Mouse (Mus musculus) cortical plate, adult 2 months (tissue): ENCODE measurements around the gene Phpt1.

Experiments used
- CTCF ChIP-seq: fragments of 200-500 bp; IDR thresholded peaks from 2 replicates; pipeline ENCODE4 v1.5.1; 2011; ENCODE audit warnings: mild to moderate bottlenecking, control low read depth, low read length; ENCODE audit not compliant: insufficient read depth; ENCODE audit errors: extremely low read depth
- POLR2A ChIP-seq: fragments of 200-500 bp; IDR thresholded peaks from 2 replicates; pipeline ENCODE4 v1.6.1; 2011; ENCODE audit warnings: mild to moderate bottlenecking, low read length, control low read depth; ENCODE audit not compliant: insufficient read depth; ENCODE audit errors: extremely low read depth

GRCm38 (mm10) chr2:25620386-25620785 lies 45.4 kb upstream of the Phpt1 start:
- TF ChIP-seq CTCF (no peak), POLR2A (no peak)
